ENCODE assay signal across 8 mouse cellular contexts in genomic region chr12:70234938-70235484, GRCm38 (mm10). TPM values are rescaled to one million over a fixed set of nuclear protein-coding genes. Genes with fewer than 3 reads are reported as not detected.
DNase-seq lines count a peak whose midpoint lies in the region; ATAC-seq lines count a peak whose summit lies in the region.

No protein-coding gene starts in this region.

- peak; percentile 72 for DNase-seq in right cerebral cortex, adult 18-20 months
- DNase-seq in right cerebral cortex, postnatal 25 days: no peak
- peak; percentile 45 for DNase-seq in cerebellum, adult 9-11 months
- peak; percentile 85 for DNase-seq in forelimb bud, embryonic 11.5 days (ENCODE audit: low read depth, low spot score)
- DNase-seq in hindbrain, embryonic 14.5 days (ENCODE audit: low spot score): peak; percentile 87
- peak; percentile 89 for DNase-seq in limb, embryonic 11.5 days (ENCODE audit: low spot score)
- peak; percentile 99 for DNase-seq in midbrain, embryonic 11.5 days (ENCODE audit: low spot score, missing footprints)
- peak; percentile 55 for DNase-seq in splenic B cell, adult 2 months (ENCODE audit: low read depth, low spot score)

- peak overlapping the region; percentile 51 for H3K4me2 ChIP-seq in hindbrain, embryonic 14.5 days (replicated peaks)
- H3K4me2 ChIP-seq in limb, embryonic 11.5 days (ENCODE audit: low read depth, severe bottlenecking): peak overlapping the region; percentile 61
- H3K4me2 ChIP-seq in midbrain, embryonic 11.5 days: peak overlapping the region; percentile 40

- peak overlapping the region; percentile 22 for H3K4me3 ChIP-seq in hindbrain, embryonic 14.5 days (replicated peaks; ENCODE audit: low read length)
- H3K4me3 ChIP-seq in limb, embryonic 11.5 days (ENCODE audit: low read depth, low read length): peak overlapping the region; percentile 12; the same call in 1 of the 2 replicates
- H3K4me3 ChIP-seq in midbrain, embryonic 11.5 days (ENCODE audit: low read depth, low read length): peak overlapping the region; percentile 5; the same call in 1 of the 2 replicates

- H3K27me3 ChIP-seq in hindbrain, embryonic 14.5 days (ENCODE audit: control insufficient read depth, insufficient read depth, low read length): no peaks in the 10 kb centered on the region
- H3K27me3 ChIP-seq in limb, embryonic 11.5 days (ENCODE audit: control insufficient read depth, insufficient read depth, low read length): no peaks in the 10 kb centered on the region
- no peaks in the 10 kb centered on the region for H3K27me3 ChIP-seq in midbrain, embryonic 11.5 days (ENCODE audit: control insufficient read depth, insufficient read depth, low read length)
- no peaks in the 10 kb centered on the region for H3K27me3 ChIP-seq in splenic B cell, adult 2 months (ENCODE audit: control insufficient read depth, insufficient read depth, low read length, poor library complexity, severe bottlenecking)

- H3K36me3 ChIP-seq in hindbrain, embryonic 14.5 days (replicated peaks; ENCODE audit: control insufficient read depth, insufficient read depth): no peaks in the 10 kb centered on the region
- H3K36me3 ChIP-seq in limb, embryonic 11.5 days (ENCODE audit: control insufficient read depth, insufficient read depth, low read length): no peaks in the 10 kb centered on the region
- no peaks in the 10 kb centered on the region for H3K36me3 ChIP-seq in midbrain, embryonic 11.5 days (ENCODE audit: control insufficient read depth, insufficient read depth, low read length)
- H3K36me3 ChIP-seq in splenic B cell, adult 2 months (ENCODE audit: control insufficient read depth, insufficient read depth, low read length, poor library complexity, severe bottlenecking): no peaks in the 10 kb centered on the region

- 11% methylated on average over 13 of the region's 13 CpGs for WGBS in hindbrain, embryonic 14.5 days
- WGBS in limb, embryonic 11.5 days: 8% methylated on average over 13 of the region's 13 CpGs
- WGBS in midbrain, embryonic 11.5 days: 12% methylated on average over 13 of the region's 13 CpGs

- ATAC-seq in hindbrain, embryonic 14.5 days (ENCODE audit: low FRiP score): peak; percentile 85
- ATAC-seq in limb, embryonic 11.5 days (ENCODE audit: insufficient number of reproducible peaks, low FRiP score, low TSS enrichment, low read depth): peak; percentile 78; the same call in 1 of the 2 replicates
- ATAC-seq in midbrain, embryonic 11.5 days (ENCODE audit: low FRiP score): peak; percentile 84

- H3K27ac ChIP-seq in hindbrain, embryonic 14.5 days: no peak overlapping the region
- H3K27ac ChIP-seq in limb, embryonic 11.5 days (replicated peaks; ENCODE audit: low read depth, low read length): no peak overlapping the region
- no peak overlapping the region for H3K27ac ChIP-seq in midbrain, embryonic 11.5 days (ENCODE audit: low read depth, low read length)

- H3K4me1 ChIP-seq in hindbrain, embryonic 14.5 days (replicated peaks; ENCODE audit: control insufficient read depth, insufficient read depth, low read length): no peaks in the 10 kb centered on the region; the same call in none of the 2 replicates
- no peaks in the 10 kb centered on the region for H3K4me1 ChIP-seq in limb, embryonic 11.5 days (ENCODE audit: control insufficient read depth, insufficient read depth, low read length)
- H3K4me1 ChIP-seq in midbrain, embryonic 11.5 days (ENCODE audit: control insufficient read depth, insufficient read depth, low read length): no peaks in the 10 kb centered on the region

- peak overlapping the region; percentile 48 for H3K9ac ChIP-seq in hindbrain, embryonic 14.5 days
- H3K9ac ChIP-seq in limb, embryonic 11.5 days (ENCODE audit: low read length): peak overlapping the region; percentile 45; the same call in 1 of the 2 replicates
- H3K9ac ChIP-seq in midbrain, embryonic 11.5 days (ENCODE audit: low read length): peak overlapping the region; percentile 29; the same call in 1 of the 2 replicates

- no peaks in the 10 kb centered on the region for H3K9me3 ChIP-seq in hindbrain, embryonic 14.5 days (ENCODE audit: control insufficient read depth, low read length)
- H3K9me3 ChIP-seq in limb, embryonic 11.5 days (ENCODE audit: control insufficient read depth, low read length): no peaks in the 10 kb centered on the region
- no peaks in the 10 kb centered on the region for H3K9me3 ChIP-seq in midbrain, embryonic 11.5 days (ENCODE audit: control insufficient read depth, low read length)

RNA-seq across cellular contexts. Expression of gene Pygl, which starts 3.7 kb away (rescaled TPM):
- 9.2 and 9.4 TPM in 2 replicates for polyA plus RNA-seq in hindbrain, embryonic 14.5 days (2014; fragmentation: Nextera tagmentation; extraction: Ambion mirVana)
- polyA plus RNA-seq in limb, embryonic 11.5 days (2014; fragmentation: Nextera tagmentation; extraction: Ambion mirVana): 7.8 and 8.3 TPM in 2 replicates
- 7.6 and 8.0 TPM in 2 replicates for polyA plus RNA-seq in midbrain, embryonic 11.5 days (2014; fragmentation: Nextera tagmentation; extraction: Ambion mirVana)
